24 mouse cellular contexts compared by ENCODE assay signal in genomic region chr4:123765071-123765470, GRCm38 (mm10). TPM values are rescaled to one million over a fixed set of nuclear protein-coding genes. Genes with fewer than 3 reads are reported as not detected.
DNase-seq lines count a peak whose midpoint lies in the region; ATAC-seq and TF ChIP-seq lines count a peak whose summit lies in the region.
"Had no signal": no experiment of that assay in that cellular context is flagged by ENCODE, and none has a peak within 500 bp of the region (broad histone marks: within the 10 kb centered on the region; RNA-seq: fewer than 3 reads in every experiment).

No protein-coding gene starts in this region.

- 58% methylated on average over 6 of the region's 6 CpGs for WGBS in embryonic facial prominence, embryonic 15.5 days
- 72% methylated on average over 6 of the region's 6 CpGs for WGBS in embryonic facial prominence, embryonic 10.5 days
- whole genome bisulfite sequencing in liver, adult 2 months = 27% methylated on average over 6 of the region's 6 CpGs
- WGBS in liver, postnatal 0 days (ENCODE audit: insufficient replicate concordance) = 63% methylated on average over 6 of the region's 6 CpGs
- WGBS in liver, embryonic 11.5 days = 70% methylated on average over 6 of the region's 6 CpGs

- H3K9me3 ChIP-seq in embryonic facial prominence, embryonic 15.5 days (replicated peaks) = no peaks in the 10 kb centered on the region
- H3K9me3 ChIP-seq in embryonic facial prominence, embryonic 10.5 days = no peaks in the 10 kb centered on the region; the same call in 1 of the 2 replicates
- H3K9me3 ChIP-seq in liver, postnatal 0 days (ENCODE audit: low read length) = no peaks in the 10 kb centered on the region
- H3K9me3 ChIP-seq in liver, embryonic 11.5 days (ENCODE audit: control insufficient read depth, low read length) = no peaks in the 10 kb centered on the region
- H3K9me3 ChIP-seq: embryonic facial prominence, embryonic 13.5 days; forebrain, embryonic 13.5 days; forebrain, embryonic 15.5 days; G1E had no signal

- H3K9ac ChIP-seq in embryonic facial prominence, embryonic 15.5 days = no peak overlapping the region
- no peak overlapping the region for H3K9ac ChIP-seq in liver, adult 2 months (ENCODE audit: low read depth, low read length)
- no peak overlapping the region for H3K9ac ChIP-seq in liver, postnatal 0 days (replicated peaks)
- H3K9ac ChIP-seq in liver, embryonic 11.5 days (ENCODE audit: low read depth, low read length) = no peak overlapping the region
- H3K9ac ChIP-seq: embryonic facial prominence, embryonic 13.5 days; forebrain, embryonic 13.5 days; forebrain, embryonic 15.5 days; forebrain, postnatal 0 days had no signal

- no peak for DNase-seq in embryonic facial prominence, embryonic 10.5 days (ENCODE audit: low spot score)
- DNase-seq in liver, adult 2 months (ENCODE audit: extremely low read depth, low read depth, low spot score) = peak; percentile 81
- no peak for DNase-seq in liver
- peak; percentile 19 for DNase-seq in liver, postnatal 0 days
- no peak for DNase-seq in liver, embryonic 11.5 days (ENCODE audit: low spot score)
- DNase-seq: adrenal gland, adult 8-10 months; adrenal gland, postnatal 14 days; adrenal gland, postnatal 36 days; B cell, adult 2 months; cerebellum, adult 11-12 months; cerebellum, adult 2 months; cerebellum, adult 9-10 months; cerebellum, postnatal 10 days; cerebellum, postnatal 25 days; forebrain, postnatal 0 days had no signal

- H3K79me2 ChIP-seq in liver, adult 2 months (ENCODE audit: control insufficient read depth, insufficient read depth, low read length) = no peaks in the 10 kb centered on the region

- H3K4me1 ChIP-seq in embryonic facial prominence, embryonic 15.5 days = no peaks in the 10 kb centered on the region
- no peaks in the 10 kb centered on the region for H3K4me1 ChIP-seq in embryonic facial prominence, embryonic 10.5 days
- H3K4me1 ChIP-seq in liver, adult 2 months (ENCODE audit: control insufficient read depth, insufficient read depth, low read length) = no peaks in the 10 kb centered on the region
- no peaks in the 10 kb centered on the region for H3K4me1 ChIP-seq in liver, postnatal 0 days (ENCODE audit: insufficient read depth)
- H3K4me1 ChIP-seq in liver, embryonic 11.5 days (replicated peaks; ENCODE audit: control insufficient read depth, insufficient read depth, low read length) = no peaks in the 10 kb centered on the region
- H3K4me1 ChIP-seq: embryonic facial prominence, embryonic 13.5 days; forebrain, embryonic 13.5 days; forebrain, embryonic 15.5 days had no signal

- no peak for TF ChIP-seq CTCF in liver, adult 2 months (IDR thresholded peaks at IDR 0.05; ENCODE audit: low read depth, low read length)
- no peak for TF ChIP-seq CTCF in liver, postnatal 0 days (IDR thresholded peaks at IDR 0.05; ENCODE audit: low read depth)

- 0 out of 2 replicates have a peak overlapping the region, but pooled peaks have one; percentile 2 for H3K27ac ChIP-seq in embryonic facial prominence, embryonic 15.5 days (replicated peaks)
- H3K27ac ChIP-seq in embryonic facial prominence, embryonic 10.5 days (replicated peaks) = no peak overlapping the region
- no peak overlapping the region for H3K27ac ChIP-seq in liver, adult 2 months (replicated peaks; ENCODE audit: insufficient read depth, low read depth, low read length)
- H3K27ac ChIP-seq in liver, postnatal 0 days (ENCODE audit: low read depth) = no peak overlapping the region
- H3K27ac ChIP-seq in liver, embryonic 11.5 days (ENCODE audit: low read depth, low read length) = no peak overlapping the region
- H3K27ac ChIP-seq: embryonic facial prominence, embryonic 13.5 days; forebrain, embryonic 13.5 days; forebrain, embryonic 15.5 days had no signal

- H3K4me2 ChIP-seq in embryonic facial prominence, embryonic 15.5 days (replicated peaks) = no peak overlapping the region
- H3K4me2 ChIP-seq in liver, postnatal 0 days (ENCODE audit: low read depth, low read length) = no peak overlapping the region
- H3K4me2 ChIP-seq in liver, embryonic 11.5 days = no peak overlapping the region
- H3K4me2 ChIP-seq: embryonic facial prominence, embryonic 13.5 days; forebrain, embryonic 13.5 days; forebrain, embryonic 15.5 days had no signal

- no peaks in the 10 kb centered on the region for H3K27me3 ChIP-seq in embryonic facial prominence, embryonic 15.5 days
- H3K27me3 ChIP-seq in embryonic facial prominence, embryonic 10.5 days (replicated peaks; ENCODE audit: low read depth, poor library complexity, severe bottlenecking) = no peaks in the 10 kb centered on the region
- H3K27me3 ChIP-seq in liver, adult 2 months (ENCODE audit: control insufficient read depth, insufficient read depth, low read length) = no peaks in the 10 kb centered on the region
- H3K27me3 ChIP-seq in liver, postnatal 0 days (ENCODE audit: insufficient read depth, low read length) = no peaks in the 10 kb centered on the region
- no peaks in the 10 kb centered on the region for H3K27me3 ChIP-seq in liver, embryonic 11.5 days (replicated peaks; ENCODE audit: control insufficient read depth, insufficient read depth, low read length)
- H3K27me3 ChIP-seq: embryonic facial prominence, embryonic 13.5 days; forebrain, embryonic 13.5 days; forebrain, embryonic 15.5 days; Patski had no signal

- no peak for TF ChIP-seq EP300 in liver, postnatal 0 days (IDR thresholded peaks at IDR 0.05; ENCODE audit: low read depth)

- no peak overlapping the region for H3K4me3 ChIP-seq in embryonic facial prominence, embryonic 15.5 days (replicated peaks)
- H3K4me3 ChIP-seq in embryonic facial prominence, embryonic 10.5 days = no peak overlapping the region
- H3K4me3 ChIP-seq in liver, adult 2 months (ENCODE audit: insufficient read depth, low read depth, low read length) = no peak overlapping the region
- H3K4me3 ChIP-seq in liver, postnatal 0 days (ENCODE audit: low read depth, low read length) = no peak overlapping the region
- no peak overlapping the region for H3K4me3 ChIP-seq in liver, embryonic 11.5 days (ENCODE audit: low read depth, low read length)
- H3K4me3 ChIP-seq: embryonic facial prominence, embryonic 13.5 days; forebrain, embryonic 13.5 days; forebrain, embryonic 15.5 days had no signal

- no peak for ATAC-seq in embryonic facial prominence, embryonic 15.5 days (ENCODE audit: insufficient number of reproducible peaks, low FRiP score, low TSS enrichment, low read depth)
- ATAC-seq in liver, postnatal 0 days = peak; percentile 88
- ATAC-seq in liver, embryonic 11.5 days (replicated peaks; ENCODE audit: low FRiP score) = no peak
- ATAC-seq: activated CD4-positive, CD25-positive, alpha-beta regulatory T cell, adult 4 months; CD4-positive, CD25-positive, alpha-beta regulatory T cell, adult 4 months; forebrain, embryonic 13.5 days; forebrain, embryonic 15.5 days; forebrain, postnatal 0 days; Patski had no signal

- H3K36me3 ChIP-seq in embryonic facial prominence, embryonic 15.5 days = no peaks in the 10 kb centered on the region
- H3K36me3 ChIP-seq in embryonic facial prominence, embryonic 10.5 days (replicated peaks) = no peaks in the 10 kb centered on the region
- no peaks in the 10 kb centered on the region for H3K36me3 ChIP-seq in liver, adult 2 months (ENCODE audit: control insufficient read depth, insufficient read depth, low read length)
- H3K36me3 ChIP-seq in liver, postnatal 0 days (replicated peaks; ENCODE audit: insufficient read depth, low read length) = no peaks in the 10 kb centered on the region
- no peaks in the 10 kb centered on the region for H3K36me3 ChIP-seq in liver, embryonic 11.5 days (ENCODE audit: control insufficient read depth, insufficient read depth, low read length)
- H3K36me3 ChIP-seq: embryonic facial prominence, embryonic 13.5 days; forebrain, embryonic 15.5 days; G1E had no signal

- TF ChIP-seq POLR2A in liver, adult 2 months (IDR thresholded peaks at IDR 0.05; ENCODE audit: extremely low read depth, insufficient read depth, low read length) = no peak

RNA-seq across cellular contexts. Expression of gene Akirin1, which starts 14.9 kb away (rescaled TPM):
- 56.0 and 56.1 TPM in 2 replicates for polyA plus RNA-seq in embryonic facial prominence, embryonic 15.5 days (2015; fragmentation: Nextera tagmentation; extraction: Ambion mirVana)
- 55.0 and 57.3 TPM in 2 replicates for polyA plus RNA-seq in embryonic facial prominence, embryonic 10.5 days (2016; fragmentation: Nextera tagmentation; extraction: Ambion mirVana)
- 12.2 and 14.4 TPM in 2 replicates for total RNA-seq in liver, adult 2 months (2014; rRNA removed)
- polyA plus RNA-seq in liver, adult 2 months (2012; rRNA removed) = 13.0 TPM in 2 replicates
- polyA plus RNA-seq in liver, postnatal 0 days (2015; fragmentation: Nextera tagmentation; extraction: Ambion mirVana) = 21.2 and 22.7 TPM in 2 replicates
- polyA plus RNA-seq in liver, embryonic 11.5 days (2014; fragmentation: Nextera tagmentation; extraction: Ambion mirVana) = 39.8 and 49.1 TPM in 2 replicates

RNA-seq across cellular contexts. Expression of gene Rhbdl2, which starts 22.6 kb away (rescaled TPM):
- 7.1 and 7.4 TPM in 2 replicates for polyA plus RNA-seq in embryonic facial prominence, embryonic 15.5 days (2015; fragmentation: Nextera tagmentation; extraction: Ambion mirVana)
- polyA plus RNA-seq in embryonic facial prominence, embryonic 10.5 days (2016; fragmentation: Nextera tagmentation; extraction: Ambion mirVana) = 0.35 and 0.57 TPM in 2 replicates
- total RNA-seq in liver, adult 2 months (2014; rRNA removed) = 0.28 TPM in 1 of 2 replicates, not detected in the other
- polyA plus RNA-seq in liver, adult 2 months (2012; rRNA removed) = not detected in 2 replicates
- not detected in 2 replicates for polyA plus RNA-seq in liver, postnatal 0 days (2015; fragmentation: Nextera tagmentation; extraction: Ambion mirVana)
- 0.18 TPM in 1 of 2 replicates, not detected in the other for polyA plus RNA-seq in liver, embryonic 11.5 days (2014; fragmentation: Nextera tagmentation; extraction: Ambion mirVana)
- total RNA-seq: CH12.LX had no signal
- polyA plus RNA-seq: G1E had no signal

RNA-seq across cellular contexts. Expression of gene Ndufs5, which starts 47.1 kb away (rescaled TPM):
- 313 and 333 TPM in 2 replicates for polyA plus RNA-seq in embryonic facial prominence, embryonic 15.5 days (2015; fragmentation: Nextera tagmentation; extraction: Ambion mirVana)
- 332 and 340 TPM in 2 replicates for polyA plus RNA-seq in embryonic facial prominence, embryonic 10.5 days (2016; fragmentation: Nextera tagmentation; extraction: Ambion mirVana)
- 135 and 170 TPM in 2 replicates for total RNA-seq in liver, adult 2 months (2014; rRNA removed)
- 41.1 and 84.0 TPM in 2 replicates for polyA plus RNA-seq in liver, adult 2 months (2012; rRNA removed)
- 257 and 261 TPM in 2 replicates for polyA plus RNA-seq in liver, postnatal 0 days (2015; fragmentation: Nextera tagmentation; extraction: Ambion mirVana)
- 312 and 323 TPM in 2 replicates for polyA plus RNA-seq in liver, embryonic 11.5 days (2014; fragmentation: Nextera tagmentation; extraction: Ambion mirVana)

Comparison
In these comparisons a context has a peak if more than half of its experiments do, and no peak if none do; other contexts are left out.
1. DNase-seq: peak in liver, adult 2 months (single experiment) and liver, postnatal 0 days (single experiment); none in embryonic facial prominence, embryonic 10.5 days (single experiment), liver (single experiment) and liver, embryonic 11.5 days (single experiment).